Mouse (Mus musculus) kidney, adult 2 months (tissue): ENCODE data around the gene Traf1. TPM values are rescaled to one million over a fixed set of nuclear protein-coding genes. Genes with fewer than 3 reads are reported as not detected.

ENCODE experiments used
- DNase-seq: peaks from one replicate; pipeline ENCODE4 v3.0.0; 2021
- H3K27ac ChIP-seq: fragments of 200-500 bp; 2 replicates; pipeline ENCODE4 v1.5.1; 2012; ENCODE audit warnings: low read depth, low read length, control low read depth, inconsistent platforms; ENCODE audit not compliant: insufficient read depth
- H3K27me3 ChIP-seq: fragments of 200-500 bp; replicated peaks from 2 replicates; pipeline ENCODE4 v1.6.1; 2012; ENCODE audit warnings: mild to moderate bottlenecking, moderate library complexity, low read length, inconsistent platforms; ENCODE audit not compliant: control insufficient read depth, insufficient read depth
- H3K36me3 ChIP-seq: fragments of 200-500 bp; 2 replicates; pipeline ENCODE4 v1.6.1; 2012; ENCODE audit warnings: mild to moderate bottlenecking, moderate library complexity, low read length, inconsistent platforms; ENCODE audit not compliant: control insufficient read depth, insufficient read depth
- H3K4me1 ChIP-seq: fragments of 200-500 bp; 2 replicates; pipeline ENCODE4 v1.6.1; 2011; ENCODE audit warnings: low read length; ENCODE audit not compliant: control insufficient read depth, insufficient read depth
- H3K4me3 ChIP-seq: fragments of 200-500 bp; 2 replicates; pipeline ENCODE4 v1.5.1; 2011; ENCODE audit warnings: mild to moderate bottlenecking, low read depth, low read length, control low read depth; ENCODE audit not compliant: insufficient read depth
- CTCF ChIP-seq: fragments of 200-500 bp; conservative IDR thresholded peaks from 2 replicates; pipeline ENCODE4 v1.5.1; 2011; ENCODE audit warnings: low read depth, mild to moderate bottlenecking, control low read depth, low read length, moderate library complexity, mixed read lengths; ENCODE audit not compliant: insufficient read depth, insufficient read length
- POLR2A ChIP-seq: fragments of 200-500 bp; IDR thresholded peaks from one replicate; pipeline ENCODE4 v1.6.1; 2011; ENCODE audit warnings: low read depth, low read length, control low read depth
- WGBS: fragments of 180-500 bp; shearing (Covaris S2); methylation state at CpG from one replicate; pipeline ENCODE4 v1.1.7; 2018; 5-methylcytosine and 5-hydroxymethylcytosine counted together
- polyA plus RNA-seq: library from polyadenylated mRNA; depleted of rRNA; stranded (reverse); fragments of >200 nt; gene quantifications from 2 replicates; pipeline ENCODE4 v1.2.3, GENCODE M21; 2012; rRNA removed

Gene Traf1
- polyA plus RNA-seq: 4.3 and 9.3 TPM in 2 replicates

GRCm38 (mm10) chr2:34961481-34962036, at the start of gene Traf1:
Gene Traf1, minus strand, starts transcription at chr2:34961772.
- peak; percentile 66 for DNase-seq
- H3K4me1 ChIP-seq: no peaks in the 10 kb centered on the region
- peak within 1 kb of the TSS; percentile 32 for H3K4me3 ChIP-seq
- peak within 1 kb of the TSS; percentile 26; the same call in 1 of the 2 replicates for H3K27ac ChIP-seq
- no peaks in the 10 kb centered on the region for H3K27me3 ChIP-seq
- no peaks in the 10 kb centered on the region for H3K36me3 ChIP-seq
- WGBS: 11% methylated on average over 19 of the region's 20 CpGs
- TF ChIP-seq CTCF (no peak), POLR2A (no peak)

- 85% methylated on average over 9 of the region's 9 CpGs for WGBS
- no peak overlapping the region for H3K27ac ChIP-seq
- no peak for DNase-seq
- H3K4me1 ChIP-seq: no peaks in the 10 kb centered on the region
- H3K36me3 ChIP-seq: no peaks in the 10 kb centered on the region
- no peaks in the 10 kb centered on the region for H3K27me3 ChIP-seq
- H3K4me3 ChIP-seq: no peak overlapping the region
- TF ChIP-seq CTCF: no peak
- TF ChIP-seq POLR2A: no peak
These were observed 37.4 kb upstream of the Traf1 start for GRCm38 (mm10) chr2:34998956-34999355.

GRCm38 (mm10) chr2:34996506-34996905, 34.9 kb upstream of the Traf1 start:
- 90% methylated on average over 5 of the region's 5 CpGs for WGBS
- Histone ChIP-seq H3K27me3 (no peaks in the 10 kb centered on the region), H3K27ac (no peak overlapping the region), H3K4me3 (no peak overlapping the region), H3K4me1 (no peaks in the 10 kb centered on the region), H3K36me3 (no peaks in the 10 kb centered on the region)
- DNase-seq: no peak
- no peak for TF ChIP-seq POLR2A
- no peak for TF ChIP-seq CTCF

- TF ChIP-seq CTCF (no peak), POLR2A (no peak)
- DNase-seq: no peak
- H3K27me3 ChIP-seq: no peaks in the 10 kb centered on the region
- no peak overlapping the region for H3K4me3 ChIP-seq
- no peak overlapping the region for H3K27ac ChIP-seq
- WGBS: 85% methylated on average over 5 of the region's 5 CpGs
- no peaks in the 10 kb centered on the region for H3K36me3 ChIP-seq
- H3K4me1 ChIP-seq: no peaks in the 10 kb centered on the region
These were observed 32.3 kb upstream of the Traf1 start for GRCm38 (mm10) chr2:34993696-34994356.

GRCm38 (mm10) chr2:34992729-34993695, 31.4 kb upstream of the Traf1 start:
- H3K27me3 ChIP-seq: no peaks in the 10 kb centered on the region
- no peak for TF ChIP-seq POLR2A
- no peak for TF ChIP-seq CTCF
- 40% methylated on average over 9 of the region's 9 CpGs for WGBS
- H3K4me1 ChIP-seq: no peaks in the 10 kb centered on the region
- H3K36me3 ChIP-seq: no peaks in the 10 kb centered on the region
- no peak overlapping the region for H3K4me3 ChIP-seq
- DNase-seq: no peak
- no peak overlapping the region for H3K27ac ChIP-seq

GRCm38 (mm10) chr2:34991966-34992365, 30.4 kb upstream of the Traf1 start:
- no peak for DNase-seq
- Histone ChIP-seq H3K4me1 (no peaks in the 10 kb centered on the region), H3K36me3 (no peaks in the 10 kb centered on the region), H3K4me3 (no peak overlapping the region), H3K27me3 (no peaks in the 10 kb centered on the region), H3K27ac (no peak overlapping the region)
- 81% methylated on average over 3 of the region's 3 CpGs for WGBS
- TF ChIP-seq CTCF (no peak), POLR2A (no peak)

DNA sequence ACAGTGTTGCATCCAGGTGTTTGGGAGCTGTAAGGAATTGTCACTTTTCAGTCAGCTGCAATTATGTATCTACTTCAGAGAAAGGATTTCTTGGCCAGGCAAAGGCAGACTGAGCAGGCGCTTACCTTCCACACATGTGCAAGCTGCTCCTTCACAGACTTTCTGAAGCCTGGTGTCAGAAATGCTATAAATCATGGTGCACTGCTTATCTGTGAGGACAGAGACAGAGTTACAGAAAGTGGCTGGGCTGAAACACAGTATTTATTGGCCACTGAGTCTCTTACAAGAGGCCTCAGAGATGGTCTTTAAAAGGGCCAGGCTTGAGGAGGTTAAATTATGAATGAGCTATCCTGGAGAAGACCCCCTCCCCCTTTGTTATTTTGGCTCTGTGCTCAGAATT, 28.2 kb upstream of the Traf1 start:
- no peak for DNase-seq
- no peaks in the 10 kb centered on the region for H3K4me1 ChIP-seq
- no peaks in the 10 kb centered on the region for H3K36me3 ChIP-seq
- 86% methylated on average over 1 of the region's 1 CpGs for WGBS
- no peaks in the 10 kb centered on the region for H3K27me3 ChIP-seq
- H3K4me3 ChIP-seq: no peak overlapping the region
- H3K27ac ChIP-seq: no peak overlapping the region
- TF ChIP-seq CTCF: no peak
- no peak for TF ChIP-seq POLR2A
